Mouse (Mus musculus) left cerebral cortex, adult 11 months (tissue): ENCODE results near the gene Htra1.

ENCODE experiments used
- DNase-seq: peaks from one replicate; pipeline ENCODE4 v3.0.0; 2022; ENCODE audit warnings: low spot score

The Htra1 gene

GRCm38 (mm10) chr7:131011901-131012300, 76.0 kb downstream of the Htra1 start:
- no peak for DNase-seq

- DNase-seq, result no peak
Observed at GRCm38 (mm10) chr7:131019181-131019580, 83.3 kb downstream of the Htra1 start.

- no peak for DNase-seq
Observed at GRCm38 (mm10) chr7:131024807-131025206, 88.9 kb downstream of the Htra1 start.

- DNase-seq, result no peak
Observed at GRCm38 (mm10) chr7:131027557-131027956, 91.6 kb downstream of the Htra1 start.

- DNase-seq, result no peak
Observed at GRCm38 (mm10) chr7:131031755-131032154, 95.8 kb downstream of the Htra1 start, which contains the start of gene Dmbt1. Gene Dmbt1, plus strand, starts transcription at chr7:131032053.
